Mouse (Mus musculus) heart, adult 2 months (tissue): ENCODE measurements at regions not wholly inside any gene's neighbourhood (a gene's known extent, or its start where the extent isn't known, plus 50 kb on each side); places are given as distances from the start of the nearest gene placed in this dataset.

Source experiments
- EP300 ChIP-seq: fragments of 200-500 bp; IDR thresholded peaks from 2 replicates; pipeline ENCODE4 v1.6.1; 2011; ENCODE audit warnings: low read depth, low read length, control low read depth; ENCODE audit not compliant: insufficient read depth
- POLR2A ChIP-seq: fragments of 200-500 bp; IDR thresholded peaks from 2 replicates; pipeline ENCODE4 v1.6.1; 2011; ENCODE audit warnings: mild to moderate bottlenecking, low read depth, low read length, control low read depth; ENCODE audit not compliant: insufficient read depth

- TF ChIP-seq POLR2A (no peak), EP300 (no peak)
Observed at GRCm38 (mm10) chrX:158921424-158921823, 288.7 kb upstream of the Rps6ka3 start.
